ENCODE assay signal across 22 mouse cellular contexts in genomic region chr12:47954330-47954729, GRCm38 (mm10).
"Had no signal": no experiment of that assay in that cellular context is flagged by ENCODE, and none has a peak within 500 bp of the region (broad histone marks: within the 10 kb centered on the region; RNA-seq: fewer than 3 reads in every experiment).

No protein-coding gene starts in this region.

- H3K9me3 ChIP-seq: liver, embryonic 13.5 days; liver, embryonic 15.5 days; lung, embryonic 15.5 days; midbrain, embryonic 10.5 days; midbrain, embryonic 12.5 days; neural tube, embryonic 13.5 days; neural tube, embryonic 15.5 days had no signal

- H3K36me3 ChIP-seq: liver, embryonic 13.5 days; liver, embryonic 15.5 days; lung, embryonic 15.5 days; midbrain, embryonic 10.5 days; midbrain, embryonic 12.5 days; neural tube, embryonic 13.5 days; neural tube, embryonic 15.5 days had no signal

- H3K27ac ChIP-seq: liver, embryonic 13.5 days; liver, embryonic 15.5 days; lung, embryonic 15.5 days; midbrain, embryonic 10.5 days; midbrain, embryonic 12.5 days; neural tube, embryonic 13.5 days; neural tube, embryonic 15.5 days had no signal

- DNase-seq: liver, embryonic 13.5 days; liver, postnatal 0 days; lung, adult 2 months; lung, postnatal 4 days; midbrain, embryonic 14.5 days; retina, postnatal 1 day; right cerebral cortex, adult 18-20 months; right cerebral cortex, postnatal 25 days; right cerebral cortex, postnatal 4 days; spleen, adult 18-20 months; thymus, adult 2 months; thymus, postnatal 25 days; thymus, postnatal 4 days had no signal

- H3K4me3 ChIP-seq: liver, embryonic 13.5 days; liver, embryonic 15.5 days; lung, embryonic 15.5 days; midbrain, embryonic 10.5 days; midbrain, embryonic 12.5 days; myocyte; neural tube, embryonic 13.5 days; neural tube, embryonic 15.5 days had no signal

- H3K27me3 ChIP-seq: liver, embryonic 13.5 days; liver, embryonic 15.5 days; lung, embryonic 15.5 days; midbrain, embryonic 12.5 days; neural tube, embryonic 13.5 days; neural tube, embryonic 15.5 days had no signal

- H3K9ac ChIP-seq: liver, embryonic 13.5 days; liver, embryonic 15.5 days; liver, postnatal 0 days; lung, embryonic 15.5 days; midbrain, embryonic 12.5 days; neural tube, embryonic 13.5 days; neural tube, embryonic 15.5 days had no signal

- ATAC-seq: liver, postnatal 0 days; lung, postnatal 0 days; midbrain, embryonic 16.5 days had no signal

- H3K4me2 ChIP-seq: liver, embryonic 13.5 days; liver, embryonic 15.5 days; lung, embryonic 15.5 days; midbrain, embryonic 12.5 days; neural tube, embryonic 13.5 days; neural tube, embryonic 15.5 days had no signal

- H3K4me1 ChIP-seq: liver, embryonic 13.5 days; liver, embryonic 15.5 days; lung, embryonic 15.5 days; midbrain, embryonic 10.5 days; midbrain, embryonic 12.5 days; neural tube, embryonic 13.5 days; neural tube, embryonic 15.5 days had no signal
